ENCODE assay signal across 10 mouse cellular contexts in genomic region chr12:73982533-73982932, GRCm38 (mm10). TPM values are rescaled to one million over a fixed set of nuclear protein-coding genes. Genes with fewer than 3 reads are reported as not detected.
DNase-seq lines count a peak whose midpoint lies in the region; ATAC-seq lines count a peak whose summit lies in the region.
"Had no signal": no experiment of that assay in that cellular context is flagged by ENCODE, and none has a peak within 500 bp of the region (broad histone marks: within the 10 kb centered on the region; RNA-seq: fewer than 3 reads in every experiment).

No protein-coding gene starts in this region.

- WGBS in midbrain, embryonic 13.5 days = 65% methylated on average over 14 of the region's 14 CpGs
- 80% methylated on average over 14 of the region's 14 CpGs for WGBS in midbrain, embryonic 11.5 days
- 25% methylated on average over 14 of the region's 14 CpGs for WGBS in heart, embryonic 14.5 days
- 65% methylated on average over 14 of the region's 14 CpGs for WGBS in midbrain, embryonic 16.5 days

- H3K4me2 ChIP-seq in midbrain, embryonic 13.5 days (replicated peaks) = no peak overlapping the region
- no peak overlapping the region for H3K4me2 ChIP-seq in midbrain, embryonic 11.5 days
- H3K4me2 ChIP-seq in heart, embryonic 14.5 days (ENCODE audit: low read length) = no peak overlapping the region
- H3K4me2 ChIP-seq in midbrain, embryonic 16.5 days (ENCODE audit: low read length) = no peak overlapping the region

- no peaks in the 10 kb centered on the region for H3K4me1 ChIP-seq in midbrain, embryonic 13.5 days (replicated peaks)
- no peaks in the 10 kb centered on the region for H3K4me1 ChIP-seq in midbrain, embryonic 11.5 days (ENCODE audit: control insufficient read depth, insufficient read depth, low read length)
- peaks cover 2 to 8% of the 10 kb centered on the region in 2 experiments; a peak in 3 of 4 replicates for H3K4me1 ChIP-seq in heart, embryonic 14.5 days (ENCODE audit: control insufficient read depth in 2 of 2, insufficient read depth in 2 of 2, low read length in 2 of 2)
- no peaks in the 10 kb centered on the region for H3K4me1 ChIP-seq in midbrain, embryonic 16.5 days (ENCODE audit: control insufficient read depth, insufficient read depth, low read length)

- ATAC-seq in midbrain, embryonic 13.5 days = peak; percentile 82
- ATAC-seq in midbrain, embryonic 11.5 days (ENCODE audit: low FRiP score) = no peak
- ATAC-seq in heart, embryonic 14.5 days (ENCODE audit: insufficient number of reproducible peaks, insufficient read depth, low FRiP score, low read depth) = peak; percentile 87
- peak; percentile 89 for ATAC-seq in midbrain, embryonic 16.5 days

- H3K27ac ChIP-seq in midbrain, embryonic 13.5 days = no peak overlapping the region
- H3K27ac ChIP-seq in midbrain, embryonic 11.5 days (ENCODE audit: low read depth, low read length) = no peak overlapping the region
- no peak overlapping the region for H3K27ac ChIP-seq in heart, embryonic 14.5 days (replicated peaks in 1 of 2; ENCODE audit: control insufficient read depth in 1 of 2, insufficient read depth in 1 of 2, low read depth in 2 of 2, low read length in 2 of 2)
- no peak overlapping the region for H3K27ac ChIP-seq in midbrain, embryonic 16.5 days (ENCODE audit: low read length)

- H3K4me3 ChIP-seq in midbrain, embryonic 13.5 days (replicated peaks) = no peak overlapping the region
- H3K4me3 ChIP-seq in midbrain, embryonic 11.5 days (ENCODE audit: low read depth, low read length) = no peak overlapping the region
- H3K4me3 ChIP-seq in heart, embryonic 14.5 days (ENCODE audit: control insufficient read depth in 1 of 2, insufficient read depth in 1 of 2, low read depth in 1 of 2, low read length in 2 of 2) = no peak overlapping the region
- no peak overlapping the region for H3K4me3 ChIP-seq in midbrain, embryonic 16.5 days (ENCODE audit: low read depth, low read length)
- H3K4me3 ChIP-seq: myocyte had no signal

- no peaks in the 10 kb centered on the region for H3K27me3 ChIP-seq in midbrain, embryonic 13.5 days
- no peaks in the 10 kb centered on the region for H3K27me3 ChIP-seq in midbrain, embryonic 11.5 days (ENCODE audit: control insufficient read depth, insufficient read depth, low read length)
- no peaks in the 10 kb centered on the region for H3K27me3 ChIP-seq in heart, embryonic 14.5 days (ENCODE audit: control insufficient read depth, insufficient read depth, low read length)
- H3K27me3 ChIP-seq in midbrain, embryonic 16.5 days (ENCODE audit: control insufficient read depth, insufficient read depth, low read depth, low read length) = no peaks in the 10 kb centered on the region

- H3K9ac ChIP-seq in midbrain, embryonic 13.5 days (replicated peaks) = no peak overlapping the region
- no peak overlapping the region for H3K9ac ChIP-seq in midbrain, embryonic 11.5 days (ENCODE audit: low read length)
- H3K9ac ChIP-seq in heart, embryonic 14.5 days (ENCODE audit: low read length) = no peak overlapping the region
- H3K9ac ChIP-seq in midbrain, embryonic 16.5 days (ENCODE audit: low read depth, low read length) = no peak overlapping the region

- H3K36me3 ChIP-seq in midbrain, embryonic 13.5 days = peaks cover 74% of the 10 kb centered on the region
- H3K36me3 ChIP-seq in midbrain, embryonic 11.5 days (ENCODE audit: control insufficient read depth, insufficient read depth, low read length) = peaks cover 13% of the 10 kb centered on the region; the same call in 1 of the 2 replicates
- peaks cover 73% of the 10 kb centered on the region for H3K36me3 ChIP-seq in heart, embryonic 14.5 days (ENCODE audit: control insufficient read depth, insufficient read depth, low read length)
- H3K36me3 ChIP-seq in midbrain, embryonic 16.5 days (ENCODE audit: control insufficient read depth, insufficient read depth, low read length) = peaks cover 24% of the 10 kb centered on the region

- no peaks in the 10 kb centered on the region for H3K9me3 ChIP-seq in midbrain, embryonic 13.5 days
- H3K9me3 ChIP-seq in midbrain, embryonic 11.5 days (ENCODE audit: control insufficient read depth, low read length) = no peaks in the 10 kb centered on the region
- no peaks in the 10 kb centered on the region for H3K9me3 ChIP-seq in heart, embryonic 14.5 days (ENCODE audit: control insufficient read depth, low read length)
- H3K9me3 ChIP-seq in midbrain, embryonic 16.5 days (replicated peaks; ENCODE audit: control insufficient read depth, low read length, poor library complexity, severe bottlenecking) = no peaks in the 10 kb centered on the region

- DNase-seq in midbrain, embryonic 11.5 days (ENCODE audit: low spot score, missing footprints) = no peak
- DNase-seq in cerebellum, postnatal 10 days = peak; percentile 98 to 99
- DNase-seq in layer of hippocampus, adult 18-20 months (ENCODE audit: low spot score in 2 of 2) = peak; percentile 54 to 77
- DNase-seq in spleen, postnatal 14 days (ENCODE audit: low spot score in 2 of 2) = no peak
- DNase-seq in thymus, postnatal 36 days = no peak

RNA-seq across cellular contexts. Expression of gene Syt16, which starts 14.9 kb away (rescaled TPM):
- polyA plus RNA-seq in midbrain, embryonic 13.5 days (2015; fragmentation: Nextera tagmentation; extraction: Ambion mirVana) = 45.2 and 47.0 TPM in 2 replicates
- 6.5 and 7.0 TPM in 2 replicates for polyA plus RNA-seq in midbrain, embryonic 11.5 days (2014; fragmentation: Nextera tagmentation; extraction: Ambion mirVana)
- polyA plus RNA-seq in heart, embryonic 14.5 days (2014; fragmentation: Nextera tagmentation; extraction: Ambion mirVana) = 0.13 and 0.23 TPM in 2 replicates
- 10 to 100 TPM; 52.5 to 58.8 TPM for total RNA-seq in layer of hippocampus, adult 18-20 months (2021)
- polyA plus RNA-seq in midbrain, embryonic 16.5 days (2015; fragmentation: Nextera tagmentation; extraction: Ambion mirVana) = 96.0 and 101 TPM in 2 replicates
- total RNA-seq: gastrocnemius, postnatal 4 days had no signal
- polyA plus RNA-seq: myocyte had no signal

RNA-seq across cellular contexts. Expression of gene Snapc1, which starts 18.3 kb away (rescaled TPM):
- polyA plus RNA-seq in midbrain, embryonic 13.5 days (2015; fragmentation: Nextera tagmentation; extraction: Ambion mirVana) = 35.4 and 36.7 TPM in 2 replicates
- polyA plus RNA-seq in midbrain, embryonic 11.5 days (2014; fragmentation: Nextera tagmentation; extraction: Ambion mirVana) = 23.1 and 26.6 TPM in 2 replicates
- 16.7 and 18.0 TPM in 2 replicates for polyA plus RNA-seq in heart, embryonic 14.5 days (2014; fragmentation: Nextera tagmentation; extraction: Ambion mirVana)
- total RNA-seq in layer of hippocampus, adult 18-20 months (2021) = 10 to 100 TPM; 41.1 to 42.9 TPM
- polyA plus RNA-seq in midbrain, embryonic 16.5 days (2015; fragmentation: Nextera tagmentation; extraction: Ambion mirVana) = 37.0 and 39.4 TPM in 2 replicates

RNA-seq across cellular contexts. Expression of gene Gm49321, which starts 45.1 kb away (rescaled TPM):
- 20.2 and 26.7 TPM in 2 replicates for polyA plus RNA-seq in midbrain, embryonic 13.5 days (2015; fragmentation: Nextera tagmentation; extraction: Ambion mirVana)
- polyA plus RNA-seq in midbrain, embryonic 11.5 days (2014; fragmentation: Nextera tagmentation; extraction: Ambion mirVana) = 16.0 and 16.1 TPM in 2 replicates
- polyA plus RNA-seq in heart, embryonic 14.5 days (2014; fragmentation: Nextera tagmentation; extraction: Ambion mirVana) = 10.8 and 13.1 TPM in 2 replicates
- total RNA-seq in layer of hippocampus, adult 18-20 months (2021) = 10 to 100 TPM in 1 of 2 experiments, 1 to 10 TPM in 1; 9.5 to 15.6 TPM
- polyA plus RNA-seq in midbrain, embryonic 16.5 days (2015; fragmentation: Nextera tagmentation; extraction: Ambion mirVana) = 21.2 and 26.0 TPM in 2 replicates
- polyA plus RNA-seq: myocyte had no signal

Comparison
In these comparisons a context has a peak if more than half of its experiments do, and no peak if none do; other contexts are left out.
1. DNase-seq: peak in cerebellum, postnatal 10 days (2 of 2) and layer of hippocampus, adult 18-20 months (2 of 2); none in midbrain, embryonic 11.5 days (single experiment), spleen, postnatal 14 days (0 of 2) and thymus, postnatal 36 days (0 of 2).